Mouse (Mus musculus): ENCODE data around the gene Zfp64. TPM values are rescaled to one million over a fixed set of nuclear protein-coding genes. Genes with fewer than 3 reads are reported as not detected.

Zfp64 gene
- polyA plus RNA-seq, 1 experiment: 21.3 TPM

GRCm38 (mm10) chr2:168935165-168935564 is 20.2 kb downstream of the Zfp64 start:
- no peaks in the 10 kb centered on the region for H3K4me1 ChIP-seq (ENCODE audit: control insufficient read depth, insufficient read depth, insufficient read length)
- no peak for TF ChIP-seq CTCF (IDR thresholded peaks at IDR 0.05; ENCODE audit: extremely low read depth, insufficient read depth, insufficient read length, insufficient replicate concordance)
- TF ChIP-seq POLR2A (IDR thresholded peaks at IDR 0.05; ENCODE audit: low read depth, low read length): no peak
- H3K27me3 ChIP-seq (ENCODE audit: control insufficient read depth, insufficient read depth, low read length): no peaks in the 10 kb centered on the region
- no peak overlapping the region for H3K27ac ChIP-seq (ENCODE audit: insufficient read depth, low read length)
- peaks cover 24% of the 10 kb centered on the region for H3K36me3 ChIP-seq (ENCODE audit: control insufficient read depth, insufficient read depth, low read length)
- H3K4me3 ChIP-seq (ENCODE audit: extremely low read depth, insufficient read depth, insufficient read length): no peak overlapping the region
- DNase-seq (ENCODE audit: low read depth in 1 of 2, low spot score in 2 of 2): no peak
- 97% methylated on average over 35 of the region's 35 CpGs for WGBS

DNA sequence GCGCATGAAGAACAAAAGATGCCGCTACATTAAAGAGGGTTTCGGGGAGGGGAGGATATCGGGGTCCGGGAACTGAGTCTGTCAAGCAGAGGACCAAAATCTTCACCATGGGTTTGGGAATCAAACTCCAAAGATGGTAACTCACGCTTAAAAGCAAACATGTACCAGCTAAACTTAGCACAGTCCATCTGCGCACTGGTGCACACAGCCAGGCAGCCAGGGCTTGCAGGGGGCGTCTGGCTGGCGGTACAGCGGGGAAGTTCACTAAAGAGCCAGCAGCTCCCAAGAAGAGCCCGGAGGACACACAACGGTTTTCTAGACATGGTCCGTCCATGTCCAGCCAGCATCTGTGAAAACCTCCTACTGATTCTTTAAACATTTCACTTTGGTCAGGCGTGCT is 23.7 kb downstream of the Zfp64 start:
- H3K4me1 ChIP-seq (ENCODE audit: control insufficient read depth, insufficient read depth, insufficient read length): no peaks in the 10 kb centered on the region
- 94% methylated on average over 14 of the region's 14 CpGs for WGBS
- H3K27ac ChIP-seq (ENCODE audit: insufficient read depth, low read length): no peak overlapping the region
- TF ChIP-seq CTCF (IDR thresholded peaks at IDR 0.05; ENCODE audit: extremely low read depth, insufficient read depth, insufficient read length, insufficient replicate concordance): no peak
- TF ChIP-seq POLR2A (IDR thresholded peaks at IDR 0.05; ENCODE audit: low read depth, low read length): no peak
- H3K27me3 ChIP-seq (ENCODE audit: control insufficient read depth, insufficient read depth, low read length): no peaks in the 10 kb centered on the region
- DNase-seq (ENCODE audit: low read depth in 1 of 2, low spot score in 2 of 2): no peak
- H3K36me3 ChIP-seq (ENCODE audit: control insufficient read depth, insufficient read depth, low read length): peaks cover 18% of the 10 kb centered on the region
- H3K4me3 ChIP-seq (ENCODE audit: extremely low read depth, insufficient read depth, insufficient read length): no peak overlapping the region

- Histone ChIP-seq H3K4me3 (ENCODE audit: extremely low read depth, insufficient read depth, insufficient read length) (no peak overlapping the region), H3K27ac (ENCODE audit: insufficient read depth, low read length) (no peak overlapping the region), H3K27me3 (ENCODE audit: control insufficient read depth, insufficient read depth, low read length) (no peaks in the 10 kb centered on the region), H3K4me1 (ENCODE audit: control insufficient read depth, insufficient read depth, insufficient read length) (no peaks in the 10 kb centered on the region), H3K36me3 (ENCODE audit: control insufficient read depth, insufficient read depth, low read length) (peaks cover 25% of the 10 kb centered on the region)
- peak; percentile 29 to 51 for DNase-seq (ENCODE audit: low read depth in 1 of 2, low spot score in 2 of 2)
- WGBS: 20% methylated on average over 10 of the region's 10 CpGs
- TF ChIP-seq POLR2A (IDR thresholded peaks at IDR 0.05; ENCODE audit: low read depth, low read length) (no peak), CTCF (IDR thresholded peaks at IDR 0.05; ENCODE audit: extremely low read depth, insufficient read depth, insufficient read length, insufficient replicate concordance) (peak; percentile 53; the same call in 1 of the 2 replicates)
These were observed 25.7 kb downstream of the Zfp64 start for GRCm38 (mm10) chr2:168929691-168930090.

- no peaks in the 10 kb centered on the region for H3K4me1 ChIP-seq (ENCODE audit: control insufficient read depth, insufficient read depth, insufficient read length)
- no peak for TF ChIP-seq POLR2A (IDR thresholded peaks at IDR 0.05; ENCODE audit: low read depth, low read length)
- TF ChIP-seq CTCF (IDR thresholded peaks at IDR 0.05; ENCODE audit: extremely low read depth, insufficient read depth, insufficient read length, insufficient replicate concordance): no peak
- 93% methylated on average over 7 of the region's 7 CpGs for WGBS
- peaks cover 16% of the 10 kb centered on the region for H3K36me3 ChIP-seq (ENCODE audit: control insufficient read depth, insufficient read depth, low read length)
- no peak for DNase-seq (ENCODE audit: low read depth in 1 of 2, low spot score in 2 of 2)
- H3K27ac ChIP-seq (ENCODE audit: insufficient read depth, low read length): no peak overlapping the region
- H3K27me3 ChIP-seq (ENCODE audit: control insufficient read depth, insufficient read depth, low read length): no peaks in the 10 kb centered on the region
- no peak overlapping the region for H3K4me3 ChIP-seq (ENCODE audit: extremely low read depth, insufficient read depth, insufficient read length)
These were observed 28.0 kb downstream of the Zfp64 start for GRCm38 (mm10) chr2:168927401-168927800.

- Histone ChIP-seq H3K27ac (ENCODE audit: insufficient read depth, low read length) (no peak overlapping the region), H3K4me1 (ENCODE audit: control insufficient read depth, insufficient read depth, insufficient read length) (no peaks in the 10 kb centered on the region), H3K4me3 (ENCODE audit: extremely low read depth, insufficient read depth, insufficient read length) (no peak overlapping the region), H3K36me3 (ENCODE audit: control insufficient read depth, insufficient read depth, low read length) (peaks cover 14% of the 10 kb centered on the region), H3K27me3 (ENCODE audit: control insufficient read depth, insufficient read depth, low read length) (no peaks in the 10 kb centered on the region)
- no peak for DNase-seq (ENCODE audit: low read depth in 1 of 2, low spot score in 2 of 2)
- WGBS: 96% methylated on average over 37 of the region's 37 CpGs
- no peak for TF ChIP-seq POLR2A (IDR thresholded peaks at IDR 0.05; ENCODE audit: low read depth, low read length)
- TF ChIP-seq CTCF (IDR thresholded peaks at IDR 0.05; ENCODE audit: extremely low read depth, insufficient read depth, insufficient read length, insufficient replicate concordance): no peak
These were observed 29.1 kb downstream of the Zfp64 start for GRCm38 (mm10) chr2:168926257-168926810.

- no peak for DNase-seq (ENCODE audit: low read depth in 1 of 2, low spot score in 2 of 2)
- TF ChIP-seq POLR2A (IDR thresholded peaks at IDR 0.05; ENCODE audit: low read depth, low read length): no peak
- 34% methylated on average over 9 of the region's 9 CpGs for WGBS
- no peaks in the 10 kb centered on the region for H3K27me3 ChIP-seq (ENCODE audit: control insufficient read depth, insufficient read depth, low read length)
- peaks cover 14% of the 10 kb centered on the region for H3K36me3 ChIP-seq (ENCODE audit: control insufficient read depth, insufficient read depth, low read length)
- no peaks in the 10 kb centered on the region for H3K4me1 ChIP-seq (ENCODE audit: control insufficient read depth, insufficient read depth, insufficient read length)
- no peak overlapping the region for H3K27ac ChIP-seq (ENCODE audit: insufficient read depth, low read length)
- H3K4me3 ChIP-seq (ENCODE audit: extremely low read depth, insufficient read depth, insufficient read length): no peak overlapping the region
These were observed 31.7 kb downstream of the Zfp64 start for GRCm38 (mm10) chr2:168923706-168924105.

- Histone ChIP-seq H3K27me3 (ENCODE audit: control insufficient read depth, insufficient read depth, low read length) (no peaks in the 10 kb centered on the region), H3K27ac (ENCODE audit: insufficient read depth, low read length) (no peak overlapping the region), H3K4me3 (ENCODE audit: extremely low read depth, insufficient read depth, insufficient read length) (no peak overlapping the region), H3K4me1 (ENCODE audit: control insufficient read depth, insufficient read depth, insufficient read length) (no peaks in the 10 kb centered on the region), H3K36me3 (ENCODE audit: control insufficient read depth, insufficient read depth, low read length) (peaks cover 14% of the 10 kb centered on the region)
- no peak for DNase-seq (ENCODE audit: low read depth in 1 of 2, low spot score in 2 of 2)
- WGBS: 92% methylated on average over 5 of the region's 5 CpGs
- no peak for TF ChIP-seq POLR2A (IDR thresholded peaks at IDR 0.05; ENCODE audit: low read depth, low read length)
- no peak for TF ChIP-seq CTCF (IDR thresholded peaks at IDR 0.05; ENCODE audit: extremely low read depth, insufficient read depth, insufficient read length, insufficient replicate concordance)
These were observed 32.9 kb downstream of the Zfp64 start for GRCm38 (mm10) chr2:168922466-168922865.

All from spleen, adult 2 months (tissue).